In genomic region chr11:103232966-103233365, GRCm38 (mm10) we compare ENCODE assay signal across 10 mouse cellular contexts. TPM values are rescaled to one million over a fixed set of nuclear protein-coding genes. Genes with fewer than 3 reads are reported as not detected.
DNase-seq lines count a peak whose midpoint lies in the region; ATAC-seq and TF ChIP-seq lines count a peak whose summit lies in the region.
"Had no signal": no experiment of that assay in that cellular context is flagged by ENCODE, and none has a peak within 500 bp of the region (broad histone marks: within the 10 kb centered on the region; RNA-seq: fewer than 3 reads in every experiment).

No protein-coding gene starts in this region.

- peaks cover 11% of the 10 kb centered on the region; the same call in 1 of the 2 replicates for H3K4me1 ChIP-seq in forebrain, embryonic 10.5 days
- no peaks in the 10 kb centered on the region for H3K4me1 ChIP-seq in forebrain, embryonic 15.5 days
- no peaks in the 10 kb centered on the region for H3K4me1 ChIP-seq in MEL (ENCODE audit: control insufficient read depth in 1 of 2, insufficient read depth in 2 of 2, low read length in 2 of 2)

- peak; percentile 77 for TF ChIP-seq RAD21 in MEL (IDR thresholded peaks at IDR 0.05; ENCODE audit: low read depth, low read length)

- TF ChIP-seq EP300 in MEL (IDR thresholded peaks at IDR 0.05; ENCODE audit: low read depth in 1 of 2, low read length in 2 of 2), result no peak

- no peak for TF ChIP-seq POLR2A in MEL (IDR thresholded peaks at IDR 0.05; ENCODE audit: control insufficient read depth in 1 of 2, insufficient read depth in 1 of 2, low read depth in 1 of 2, low read length in 2 of 2, poor library complexity in 1 of 2)

- H3K4me3 ChIP-seq in forebrain, embryonic 10.5 days, result no peak overlapping the region
- H3K4me3 ChIP-seq in forebrain, embryonic 15.5 days, result no peak overlapping the region
- no peak overlapping the region for H3K4me3 ChIP-seq in MEL (ENCODE audit: control insufficient read depth in 1 of 2, insufficient read depth in 1 of 2, low read depth in 2 of 2, low read length in 2 of 2)
- H3K4me3 ChIP-seq: lung, embryonic 15.5 days had no signal

- DNase-seq in forebrain, embryonic 10.5 days (ENCODE audit: extremely low spot score, low spot score), result peak; percentile 69
- peak; percentile 80 for DNase-seq in MEL (ENCODE audit: low read depth, low spot score)
- peak; percentile 76 for DNase-seq in cerebellum, adult 9-11 months
- peak; percentile 79 to 84 for DNase-seq in gastrocnemius, postnatal 36 days
- DNase-seq in layer of hippocampus, postnatal 10 days (ENCODE audit: low spot score in 2 of 2), result peak; percentile 87 to 88
- DNase-seq in lung, postnatal 4 days, result peak; percentile 85 to 89
- peak; percentile 73 to 88 for DNase-seq in spleen, adult 18-20 months

- peak; percentile 91 to 99 (median 97) for TF ChIP-seq CTCF in MEL (IDR thresholded peaks at IDR 0.05 in 2 of 3, conservative IDR thresholded peaks at IDR 0.05 in 1 of 3; ENCODE audit: control insufficient read depth in 1 of 3, insufficient read depth in 1 of 3, low read depth in 2 of 3, low read length in 3 of 3, poor library complexity in 1 of 3, severe bottlenecking in 1 of 3)

- ATAC-seq in forebrain, embryonic 15.5 days (replicated peaks), result no peak

- H3K9me3 ChIP-seq in forebrain, embryonic 10.5 days, result peaks cover 5% of the 10 kb centered on the region; the same call in 1 of the 2 replicates
- no peaks in the 10 kb centered on the region for H3K9me3 ChIP-seq in forebrain, embryonic 15.5 days
- H3K9me3 ChIP-seq in MEL (replicated peaks; ENCODE audit: insufficient read depth, low read length), result no peaks in the 10 kb centered on the region
- H3K9me3 ChIP-seq: lung, embryonic 15.5 days had no signal

- H3K36me3 ChIP-seq in forebrain, embryonic 10.5 days (replicated peaks), result peaks cover 60% of the 10 kb centered on the region
- peaks cover 28% of the 10 kb centered on the region for H3K36me3 ChIP-seq in forebrain, embryonic 15.5 days
- H3K36me3 ChIP-seq in MEL (ENCODE audit: control insufficient read depth in 1 of 2, insufficient read depth in 2 of 2, low read length in 2 of 2), result no peaks in the 10 kb centered on the region

- H3K4me2 ChIP-seq in forebrain, embryonic 15.5 days (replicated peaks), result no peak overlapping the region
- H3K4me2 ChIP-seq: lung, embryonic 15.5 days had no signal

- no peak overlapping the region for H3K9ac ChIP-seq in forebrain, embryonic 15.5 days (replicated peaks)
- no peak overlapping the region for H3K9ac ChIP-seq in MEL (ENCODE audit: control insufficient read depth, low read depth, low read length, poor library complexity, severe bottlenecking)
- H3K9ac ChIP-seq: lung, embryonic 15.5 days had no signal

- H3K27ac ChIP-seq in forebrain, embryonic 10.5 days, result no peak overlapping the region
- no peak overlapping the region for H3K27ac ChIP-seq in forebrain, embryonic 15.5 days (replicated peaks)
- H3K27ac ChIP-seq in MEL (ENCODE audit: control insufficient read depth, low read depth, low read length), result no peak overlapping the region
- H3K27ac ChIP-seq: lung, embryonic 15.5 days had no signal

- intact Hi-C loops in gastrocnemius, postnatal 36 days (cut with DNase I), result loop anchor here (1.0 to 5.0 kb wide), 3 partner anchors 36 to 93 kb away; partner anchors contain the start of gene Fmnl1

- no peaks in the 10 kb centered on the region for H3K27me3 ChIP-seq in forebrain, embryonic 10.5 days (ENCODE audit: poor library complexity, severe bottlenecking)
- H3K27me3 ChIP-seq in forebrain, embryonic 15.5 days, result no peaks in the 10 kb centered on the region
- H3K27me3 ChIP-seq in MEL (ENCODE audit: control insufficient read depth in 1 of 2, insufficient read depth in 2 of 2, low read length in 2 of 2), result no peaks in the 10 kb centered on the region
- H3K27me3 ChIP-seq: lung, embryonic 15.5 days had no signal

- 30% methylated on average over 7 of the region's 7 CpGs for WGBS in forebrain, embryonic 10.5 days
- WGBS in forebrain, embryonic 15.5 days, result 25% methylated on average over 7 of the region's 7 CpGs

- no peaks in the 10 kb centered on the region for H3K79me2 ChIP-seq in MEL (ENCODE audit: control insufficient read depth, insufficient read depth, low read length, poor library complexity)

TF ChIP-seq in MEL, 35 proteins besides CTCF, POLR2A, EP300 and RAD21:
- TF ChIP-seq NRF1 (IDR thresholded peaks at IDR 0.05; ENCODE audit: insufficient read depth, low read depth, low read length, poor library complexity, severe bottlenecking) (no peak), ZC3H11A (IDR thresholded peaks at IDR 0.05; ENCODE audit: low read depth, low read length) (peak; percentile 78), POLR2AphosphoS2 (IDR thresholded peaks at IDR 0.05; ENCODE audit: low read length) (no peak), SMC3 (IDR thresholded peaks at IDR 0.05; ENCODE audit: low read depth, low read length) (peak; percentile 98)
TF ChIP-seq in MEL: peak in this region for 2.

RNA-seq across cellular contexts. Expression of gene Spata32, which starts 14.7 kb away (rescaled TPM):
- not detected in 2 replicates for polyA plus RNA-seq in forebrain, embryonic 10.5 days (2016; fragmentation: Nextera tagmentation; extraction: Ambion mirVana)
- 0.15 and 0.38 TPM in 2 replicates for polyA plus RNA-seq in forebrain, embryonic 15.5 days (2015; fragmentation: Nextera tagmentation; extraction: Ambion mirVana)
- total RNA-seq in MEL (2012; rRNA removed), result not detected in 2 replicates
- not detected for polyA plus RNA-seq in MEL (2012; ENCODE audit: insufficient read depth in 1 of 2, insufficient read length in 2 of 2, low read depth in 1 of 2, low replicate concordance in 2 of 2, missing spikeins in 1 of 2)
- not detected for total RNA-seq in gastrocnemius, postnatal 36 days (2021)
- 1 to 10 TPM; 1.3 to 1.4 TPM for total RNA-seq in layer of hippocampus, postnatal 10 days (2021)
- total RNA-seq: ES-E14 had no signal
- polyA plus RNA-seq: lung, embryonic 15.5 days had no signal

RNA-seq across cellular contexts. Expression of gene 1700023F06Rik, which starts 24.6 kb away (rescaled TPM):
- 0.21 and 0.32 TPM in 2 replicates for polyA plus RNA-seq in forebrain, embryonic 10.5 days (2016; fragmentation: Nextera tagmentation; extraction: Ambion mirVana)
- 0.75 and 0.98 TPM in 2 replicates for polyA plus RNA-seq in forebrain, embryonic 15.5 days (2015; fragmentation: Nextera tagmentation; extraction: Ambion mirVana)
- total RNA-seq in MEL (2012; rRNA removed), result not detected in 2 replicates
- not detected for polyA plus RNA-seq in MEL (2012; ENCODE audit: insufficient read depth in 1 of 2, insufficient read length in 2 of 2, low read depth in 1 of 2, low replicate concordance in 2 of 2, missing spikeins in 1 of 2)
- not detected for total RNA-seq in gastrocnemius, postnatal 36 days (2021)
- 1 to 10 TPM; 1.8 TPM for total RNA-seq in layer of hippocampus, postnatal 10 days (2021)
- total RNA-seq: ES-E14 had no signal

RNA-seq across cellular contexts. Expression of gene Map3k14, which starts 34.3 kb away (rescaled TPM):
- polyA plus RNA-seq in forebrain, embryonic 10.5 days (2016; fragmentation: Nextera tagmentation; extraction: Ambion mirVana), result 4.0 TPM in 2 replicates
- polyA plus RNA-seq in forebrain, embryonic 15.5 days (2015; fragmentation: Nextera tagmentation; extraction: Ambion mirVana), result 3.7 and 3.9 TPM in 2 replicates
- total RNA-seq in MEL (2012; rRNA removed), result 0.36 and 0.39 TPM in 2 replicates
- polyA plus RNA-seq in MEL (2012; ENCODE audit: insufficient read depth in 1 of 2, insufficient read length in 2 of 2, low read depth in 1 of 2, low replicate concordance in 2 of 2, missing spikeins in 1 of 2), result under 1 TPM in 1 of 2 experiments, not detected in 1; 0.99 TPM
- 1 to 10 TPM; 1.9 to 2.6 TPM for total RNA-seq in gastrocnemius, postnatal 36 days (2021)
- total RNA-seq in layer of hippocampus, postnatal 10 days (2021), result 1 to 10 TPM; 3.7 to 3.8 TPM
